Mouse (Mus musculus): ENCODE results near the gene Fas. TPM values are rescaled to one million over a fixed set of nuclear protein-coding genes. Genes with fewer than 3 reads are reported as not detected.

The Fas gene
- polyA plus RNA-seq (2012): not detected in 2 replicates

- H3K4me3 ChIP-seq (replicated peaks): peak within 1 kb of the TSS; percentile 47
- H3K27me3 ChIP-seq (ENCODE audit: control insufficient read depth): peaks cover 2% of the 10 kb centered on the region; the same call in 1 of the 2 replicates
- no peaks in the 10 kb centered on the region for H3K36me3 ChIP-seq (ENCODE audit: control insufficient read depth)
- peaks cover 3% of the 10 kb centered on the region; the same call in 1 of the 2 replicates for H3K4me1 ChIP-seq (ENCODE audit: control insufficient read depth)
- H3K9me3 ChIP-seq (ENCODE audit: control insufficient read depth, low read length): no peaks in the 10 kb centered on the region
- TF ChIP-seq TAL1 (IDR thresholded peaks at IDR 0.05; ENCODE audit: low read length) (no peak), GATA1 (IDR thresholded peaks at IDR 0.05; ENCODE audit: low read length) (no peak)
These were observed at the start of gene Fas for GRCm38 (mm10) chr19:34289948-34290789. Gene Fas (plus strand): TSS chr19:34290666.

- Histone ChIP-seq H3K4me3 (replicated peaks) (no peak overlapping the region), H3K9me3 (ENCODE audit: control insufficient read depth, low read length) (no peaks in the 10 kb centered on the region), H3K36me3 (ENCODE audit: control insufficient read depth) (no peaks in the 10 kb centered on the region), H3K4me1 (ENCODE audit: control insufficient read depth) (no peaks in the 10 kb centered on the region), H3K27me3 (ENCODE audit: control insufficient read depth) (no peaks in the 10 kb centered on the region)
- TF ChIP-seq GATA1 (IDR thresholded peaks at IDR 0.05; ENCODE audit: low read length) (no peak), TAL1 (IDR thresholded peaks at IDR 0.05; ENCODE audit: low read length) (no peak)
These were observed 49.1 kb upstream of the Fas start for GRCm38 (mm10) chr19:34241247-34241915.

DNA sequence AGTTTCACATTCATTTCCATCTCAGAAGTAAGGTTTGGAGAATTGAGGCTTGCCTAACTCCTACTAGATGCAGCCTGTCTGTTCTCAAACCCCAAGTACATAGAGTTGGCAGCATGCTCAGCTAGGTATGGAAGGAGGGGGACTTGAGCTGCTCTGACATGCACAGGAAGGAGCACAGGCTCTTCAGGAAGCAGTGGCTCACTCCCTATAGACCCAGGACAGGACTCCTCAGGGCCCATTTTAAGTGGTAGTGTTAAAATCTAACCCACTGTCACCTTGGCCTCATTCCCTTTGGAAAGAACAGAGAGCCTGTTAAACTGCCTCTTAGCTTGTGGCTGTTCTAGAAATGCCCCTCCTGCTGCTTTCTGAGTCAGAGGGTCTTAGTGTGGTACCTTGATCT, 47.5 kb upstream of the Fas start:
- H3K4me1 ChIP-seq (ENCODE audit: control insufficient read depth): no peaks in the 10 kb centered on the region
- no peaks in the 10 kb centered on the region for H3K9me3 ChIP-seq (ENCODE audit: control insufficient read depth, low read length)
- H3K27me3 ChIP-seq (ENCODE audit: control insufficient read depth): no peaks in the 10 kb centered on the region
- no peaks in the 10 kb centered on the region for H3K36me3 ChIP-seq (ENCODE audit: control insufficient read depth)
- H3K4me3 ChIP-seq (replicated peaks): no peak overlapping the region
- TF ChIP-seq GATA1 (IDR thresholded peaks at IDR 0.05; ENCODE audit: low read length): no peak
- TF ChIP-seq TAL1 (IDR thresholded peaks at IDR 0.05; ENCODE audit: low read length): no peak

GRCm38 (mm10) chr19:34244056-34244455, 46.4 kb upstream of the Fas start:
- no peaks in the 10 kb centered on the region for H3K36me3 ChIP-seq (ENCODE audit: control insufficient read depth)
- H3K4me3 ChIP-seq (replicated peaks): no peak overlapping the region
- no peaks in the 10 kb centered on the region for H3K27me3 ChIP-seq (ENCODE audit: control insufficient read depth)
- TF ChIP-seq TAL1 (IDR thresholded peaks at IDR 0.05; ENCODE audit: low read length): no peak
- no peak for TF ChIP-seq GATA1 (IDR thresholded peaks at IDR 0.05; ENCODE audit: low read length)
- no peaks in the 10 kb centered on the region for H3K4me1 ChIP-seq (ENCODE audit: control insufficient read depth)
- H3K9me3 ChIP-seq (ENCODE audit: control insufficient read depth, low read length): no peaks in the 10 kb centered on the region

GRCm38 (mm10) chr19:34248558-34248957, 41.9 kb upstream of the Fas start:
- TF ChIP-seq TAL1 (IDR thresholded peaks at IDR 0.05; ENCODE audit: low read length): no peak
- no peak for TF ChIP-seq GATA1 (IDR thresholded peaks at IDR 0.05; ENCODE audit: low read length)
- no peaks in the 10 kb centered on the region for H3K9me3 ChIP-seq (ENCODE audit: control insufficient read depth, low read length)

GRCm38 (mm10) chr19:34250621-34251020, 39.8 kb upstream of the Fas start:
- no peak overlapping the region for H3K4me3 ChIP-seq (replicated peaks)
- H3K36me3 ChIP-seq (ENCODE audit: control insufficient read depth): no peaks in the 10 kb centered on the region
- no peaks in the 10 kb centered on the region for H3K4me1 ChIP-seq (ENCODE audit: control insufficient read depth)
- H3K27me3 ChIP-seq (ENCODE audit: control insufficient read depth): no peaks in the 10 kb centered on the region
- H3K9me3 ChIP-seq (ENCODE audit: control insufficient read depth, low read length): no peaks in the 10 kb centered on the region
- TF ChIP-seq TAL1 (IDR thresholded peaks at IDR 0.05; ENCODE audit: low read length) (no peak), GATA1 (IDR thresholded peaks at IDR 0.05; ENCODE audit: low read length) (no peak)

More at GRCm38 (mm10) chr19:34248558-34248957, 41.9 kb upstream of the Fas start:
- Histone ChIP-seq H3K36me3 (ENCODE audit: control insufficient read depth) (no peaks in the 10 kb centered on the region), H3K4me1 (ENCODE audit: control insufficient read depth) (no peaks in the 10 kb centered on the region), H3K27me3 (ENCODE audit: control insufficient read depth) (no peaks in the 10 kb centered on the region), H3K4me3 (replicated peaks) (no peak overlapping the region)

DNA sequence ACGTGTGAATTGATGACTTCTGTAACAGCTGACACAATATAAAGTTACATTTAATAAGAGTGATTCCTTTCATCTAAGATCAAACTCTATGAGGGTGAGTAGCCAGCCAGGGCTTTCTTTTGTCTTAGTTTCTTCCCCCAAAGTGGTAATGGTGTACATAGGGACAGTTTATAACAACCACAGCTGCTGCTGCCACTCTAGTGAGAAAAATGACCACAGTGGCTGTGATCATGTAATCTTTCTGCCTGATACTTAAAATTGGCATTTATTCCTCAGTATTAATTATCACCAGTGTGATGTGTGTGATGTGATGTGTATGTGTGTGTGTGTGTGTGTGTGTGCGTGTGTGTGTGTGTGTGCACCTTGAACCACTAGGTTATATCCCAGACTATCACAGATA, 38.6 kb upstream of the Fas start:
- Histone ChIP-seq H3K27me3 (ENCODE audit: control insufficient read depth) (no peaks in the 10 kb centered on the region), H3K4me3 (replicated peaks) (no peak overlapping the region), H3K9me3 (ENCODE audit: control insufficient read depth, low read length) (no peaks in the 10 kb centered on the region), H3K36me3 (ENCODE audit: control insufficient read depth) (no peaks in the 10 kb centered on the region), H3K4me1 (ENCODE audit: control insufficient read depth) (no peaks in the 10 kb centered on the region)
- TF ChIP-seq GATA1 (IDR thresholded peaks at IDR 0.05; ENCODE audit: low read length): no peak
- no peak for TF ChIP-seq TAL1 (IDR thresholded peaks at IDR 0.05; ENCODE audit: low read length)

DNA sequence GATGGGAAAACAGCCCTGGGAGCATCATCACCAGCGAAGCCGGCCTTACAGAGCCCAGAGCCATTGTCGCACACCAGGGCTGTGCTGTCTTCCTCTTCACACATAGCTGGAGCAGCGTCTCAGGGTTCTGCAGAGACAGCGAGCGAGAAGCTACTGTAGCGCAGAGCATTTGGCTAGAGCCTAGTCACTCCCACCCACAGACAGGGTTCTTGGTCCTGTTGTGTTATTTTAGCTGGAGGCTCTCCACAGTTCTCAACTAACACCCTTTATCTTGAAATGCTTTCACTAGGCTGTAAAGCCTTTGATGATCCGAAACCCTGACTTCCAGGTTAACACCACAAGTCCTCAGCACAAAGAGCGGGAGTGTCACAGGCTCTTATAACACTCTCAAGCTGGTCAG, 38.0 kb upstream of the Fas start:
- Histone ChIP-seq H3K4me3 (replicated peaks) (no peak overlapping the region), H3K9me3 (ENCODE audit: control insufficient read depth, low read length) (no peaks in the 10 kb centered on the region), H3K4me1 (ENCODE audit: control insufficient read depth) (no peaks in the 10 kb centered on the region), H3K36me3 (ENCODE audit: control insufficient read depth) (no peaks in the 10 kb centered on the region), H3K27me3 (ENCODE audit: control insufficient read depth) (no peaks in the 10 kb centered on the region)
- TF ChIP-seq GATA1 (IDR thresholded peaks at IDR 0.05; ENCODE audit: low read length) (no peak), TAL1 (IDR thresholded peaks at IDR 0.05; ENCODE audit: low read length) (no peak)

- Histone ChIP-seq H3K27me3 (ENCODE audit: control insufficient read depth) (no peaks in the 10 kb centered on the region), H3K36me3 (ENCODE audit: control insufficient read depth) (no peaks in the 10 kb centered on the region), H3K4me1 (ENCODE audit: control insufficient read depth) (no peaks in the 10 kb centered on the region), H3K9me3 (ENCODE audit: control insufficient read depth, low read length) (no peaks in the 10 kb centered on the region), H3K4me3 (replicated peaks) (no peak overlapping the region)
- no peak for TF ChIP-seq TAL1 (IDR thresholded peaks at IDR 0.05; ENCODE audit: low read length)
These were observed 36.2 kb upstream of the Fas start for GRCm38 (mm10) chr19:34254101-34254879.
